Mouse (Mus musculus) lung, adult 2 months (tissue): ENCODE data around the gene Ldlrad3.

Experiments
- CTCF ChIP-seq: fragments of 200-500 bp; IDR thresholded peaks from 2 replicates; pipeline ENCODE4 v1.5.1; 2011; ENCODE audit warnings: mild to moderate bottlenecking, low read length, control low read depth; ENCODE audit not compliant: insufficient read depth
- POLR2A ChIP-seq: fragments of 200-500 bp; IDR thresholded peaks from 2 replicates; pipeline ENCODE4 v1.6.1; 2011; ENCODE audit warnings: low read depth, mild to moderate bottlenecking, control low read depth, low read length, borderline replicate concordance; ENCODE audit errors: extremely low read depth

GRCm38 (mm10) chr2:102195494-102195893, 9.3 kb upstream of the Ldlrad3 start:
- TF ChIP-seq CTCF (no peak), POLR2A (no peak)
